Mouse (Mus musculus) skeletal muscle tissue, postnatal 0 days (tissue): ENCODE results near the gene Glyr1. TPM values are rescaled to one million over a fixed set of nuclear protein-coding genes. Genes with fewer than 3 reads are reported as not detected.

Experiments
- polyA plus RNA-seq: library from polyadenylated mRNA; unstranded; fragments of >200 nt; fragmentation: Nextera tagmentation; extraction: Ambion mirVana; gene quantifications from 2 replicates; pipeline ENCODE4 v1.2.1, GENCODE M21; 2015

Gene Glyr1
- polyA plus RNA-seq: 56.4 and 61.8 TPM in 2 replicates

DNA sequence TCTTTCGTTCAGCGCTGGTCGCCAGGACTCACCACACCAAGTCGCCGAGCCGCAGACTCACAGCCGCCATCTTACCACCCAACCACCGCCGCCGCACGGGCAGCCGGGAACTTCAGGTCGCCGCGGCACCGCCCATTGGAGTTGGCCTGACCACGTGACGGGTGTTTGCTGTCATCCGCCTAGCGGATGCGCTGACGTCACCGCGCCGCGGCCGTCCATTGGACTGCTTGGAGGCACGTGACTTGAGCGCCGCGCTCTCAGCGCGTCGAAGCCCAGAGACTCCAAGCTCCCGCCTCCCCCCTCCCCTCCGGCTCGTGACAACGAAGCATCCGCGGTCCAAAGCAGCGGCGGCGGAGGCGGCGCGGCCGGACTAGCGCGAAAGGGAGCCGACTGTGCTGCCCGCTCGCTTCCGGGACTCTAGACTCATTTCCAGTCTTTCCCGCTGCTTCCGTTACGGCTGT is at the start of gene Glyr1, which contains the start of gene Ubn1:
Gene Glyr1, minus strand, starts transcription at position 90 of the 461 bp plus-strand sequence.
Gene Ubn1, plus strand, starts transcription at position 284 of the 461 bp plus-strand sequence.

GRCm38 (mm10) chr16:5013054-5013838 is 36.4 kb downstream of the Glyr1 start, which contains the start of gene Rogdi:
Rogdi (minus strand) TSS chr16:5013553.

DNA sequence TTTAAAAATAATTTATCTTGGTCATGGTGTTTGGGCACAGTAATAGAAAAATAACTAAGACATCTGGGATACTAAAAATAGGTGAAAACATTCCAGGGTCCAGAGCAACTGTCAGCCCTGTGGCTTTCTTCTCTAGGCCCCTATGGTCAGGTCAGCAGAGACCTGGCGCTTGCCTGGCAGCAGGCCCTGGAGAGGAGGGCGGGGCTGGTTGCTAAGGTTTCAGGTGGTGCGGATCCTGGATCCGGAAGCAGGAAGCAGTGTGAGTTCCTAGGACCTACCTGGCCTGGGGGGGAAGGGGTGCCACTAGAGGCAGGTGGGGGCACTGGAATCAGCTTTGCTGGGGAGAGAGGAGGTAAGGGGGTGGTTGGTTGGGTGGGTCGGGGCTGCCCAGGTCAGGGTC is 42.6 kb downstream of the Glyr1 start, which contains the start of gene Smim22:
Gene Smim22, plus strand, starts transcription at position 222 of the 400 bp plus-strand sequence.

DNA sequence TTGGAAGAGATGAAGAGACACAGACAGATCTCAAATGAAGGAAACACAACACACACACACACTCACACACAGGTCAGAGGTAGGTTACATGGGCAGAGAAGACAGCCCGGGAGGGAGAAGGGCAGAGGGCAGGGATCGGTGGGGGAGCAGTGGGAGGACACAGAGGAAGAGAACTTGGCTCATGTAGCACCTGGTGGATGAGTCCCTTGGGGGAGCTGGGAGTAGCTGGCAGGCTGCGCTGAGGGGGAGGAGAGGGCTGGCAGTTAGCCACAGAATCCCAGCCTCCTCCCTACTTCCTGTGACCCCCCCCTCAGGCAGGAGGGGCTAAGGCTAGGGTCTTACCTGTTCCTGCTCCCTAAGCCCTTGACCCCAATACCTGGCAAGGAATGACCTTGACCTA is 52.1 kb downstream of the Glyr1 start, which contains the start of gene Sept12:
Gene Sept12, minus strand, starts transcription at position 300 of the 400 bp plus-strand sequence.

Other genes with a start within 250 kb of the Glyr1 start
- gene 4930562C15Rik, start 214.4 kb downstream of the Glyr1 start, polyA plus RNA-seq: 0.12 and 0.14 TPM in 2 replicates
- gene Ubald1, start 169.5 kb downstream of the Glyr1 start, polyA plus RNA-seq: 34.4 and 37.2 TPM in 2 replicates
- 61.0 and 64.5 TPM in 2 replicates for gene Mgrn1, start 163.6 kb downstream of the Glyr1 start, polyA plus RNA-seq
- 82.1 and 91.1 TPM in 2 replicates for gene Nudt16l1, start 111.1 kb downstream of the Glyr1 start, polyA plus RNA-seq
- 20.7 and 21.9 TPM in 2 replicates for gene Anks3, start 85.7 kb downstream of the Glyr1 start, polyA plus RNA-seq
- not detected in 2 replicates for gene Sept12, start 52.0 kb downstream of the Glyr1 start, polyA plus RNA-seq
- gene Smim22, start 42.6 kb downstream of the Glyr1 start, polyA plus RNA-seq: 1.2 and 1.6 TPM in 2 replicates
- gene Rogdi, start 36.3 kb downstream of the Glyr1 start, polyA plus RNA-seq: 24.9 and 29.7 TPM in 2 replicates
- 10.1 and 10.9 TPM in 2 replicates for gene Ubn1, start 194 bp upstream of the Glyr1 start, polyA plus RNA-seq
- 0.12 and 1.6 TPM in 2 replicates for gene Ppl, start 82.6 kb upstream of the Glyr1 start, polyA plus RNA-seq
- 0.82 and 0.95 TPM in 2 replicates for gene Sec14l5, start 97.2 kb upstream of the Glyr1 start, polyA plus RNA-seq
- gene Nagpa, start 154.1 kb upstream of the Glyr1 start, polyA plus RNA-seq: 9.1 and 10.4 TPM in 2 replicates
- gene AU021092, start 172.4 kb upstream of the Glyr1 start, polyA plus RNA-seq: 2.4 and 2.7 TPM in 2 replicates
- gene Alg1, start 183.8 kb upstream of the Glyr1 start, polyA plus RNA-seq: 19.3 and 19.6 TPM in 2 replicates
- 26.6 and 27.1 TPM in 2 replicates for gene Eef2kmt, start 206.1 kb upstream of the Glyr1 start, polyA plus RNA-seq